Mouse (Mus musculus): ENCODE measurements around the gene Srsf5. TPM values are rescaled to one million over a fixed set of nuclear protein-coding genes. Genes with fewer than 3 reads are reported as not detected.

Gene Srsf5
- polyA plus RNA-seq, 2 experiments: 162 to 281 TPM

- Histone ChIP-seq H3K9me3 (ENCODE audit: control insufficient read depth, low read length) (no peaks in the 10 kb centered on the region), H3K27ac (no peak overlapping the region; the same call in 1 of the 2 replicates), H3K27me3 (ENCODE audit: control insufficient read depth, insufficient read depth, low read length) (no peaks in the 10 kb centered on the region), H3K4me1 (replicated peaks; ENCODE audit: control insufficient read depth in 2 of 2, insufficient read depth in 2 of 2, low read length in 1 of 2) (peaks cover 0 to 8% of the 10 kb centered on the region in 2 experiments; a peak in 3 of 4 replicates), H3K9ac (replicated peaks) (no peak overlapping the region), H3K4me2 (ENCODE audit: low read depth) (no peak overlapping the region), H3K36me3 (replicated peaks; ENCODE audit: control insufficient read depth, insufficient read depth, low read depth) (no peaks in the 10 kb centered on the region), H3K4me3 (ENCODE audit: insufficient read depth in 1 of 2, low read depth in 2 of 2, low read length in 2 of 2) (no peak overlapping the region)
- TF ChIP-seq EP300 (IDR thresholded peaks at IDR 0.05; ENCODE audit: low read depth) (no peak), CTCF (IDR thresholded peaks at IDR 0.05; ENCODE audit: low read depth) (no peak)
- ATAC-seq (ENCODE audit: insufficient read depth) (peak; percentile 59; the same call in 1 of the 2 replicates), DNase-seq (ENCODE audit: low read depth in 3 of 3, low spot score in 3 of 3) (peak in 2 of 3 experiments; percentile 11 to 27)
- WGBS (ENCODE audit: insufficient replicate concordance): 55% methylated on average over 11 of the region's 11 CpGs
These were observed 30.8 kb downstream of the Srsf5 start for GRCm38 (mm10) chr12:80975939-80976671.

- peak; percentile 96 for TF ChIP-seq CTCF (IDR thresholded peaks at IDR 0.05; ENCODE audit: low read depth)
- no peak for TF ChIP-seq EP300 (IDR thresholded peaks at IDR 0.05; ENCODE audit: low read depth)
- H3K36me3 ChIP-seq (replicated peaks; ENCODE audit: control insufficient read depth, insufficient read depth, low read depth): no peaks in the 10 kb centered on the region
- no peaks in the 10 kb centered on the region for H3K4me1 ChIP-seq (replicated peaks; ENCODE audit: control insufficient read depth in 2 of 2, insufficient read depth in 2 of 2, low read length in 1 of 2)
- no peak overlapping the region for H3K4me2 ChIP-seq (ENCODE audit: low read depth)
- H3K27ac ChIP-seq: no peak overlapping the region
- H3K9ac ChIP-seq (replicated peaks): no peak overlapping the region
- ATAC-seq (ENCODE audit: insufficient read depth): no peak
- no peaks in the 10 kb centered on the region for H3K27me3 ChIP-seq (ENCODE audit: control insufficient read depth, insufficient read depth, low read length)
- WGBS (ENCODE audit: insufficient replicate concordance): 1% methylated on average over 7 of the region's 7 CpGs
- H3K4me3 ChIP-seq (ENCODE audit: insufficient read depth in 1 of 2, low read depth in 2 of 2, low read length in 2 of 2): no peak overlapping the region
- H3K9me3 ChIP-seq (ENCODE audit: control insufficient read depth, low read length): no peaks in the 10 kb centered on the region
- peak in 1 of 3 experiments; percentile 24 for DNase-seq (ENCODE audit: low read depth in 3 of 3, low spot score in 3 of 3)
These were observed 37.0 kb downstream of the Srsf5 start for GRCm38 (mm10) chr12:80982326-80982725.

GRCm38 (mm10) chr12:80983695-80984094, 38.4 kb downstream of the Srsf5 start:
- WGBS (ENCODE audit: insufficient replicate concordance): 53% methylated on average over 9 of the region's 9 CpGs
- ATAC-seq (ENCODE audit: insufficient read depth) (no peak), DNase-seq (ENCODE audit: low read depth in 3 of 3, low spot score in 3 of 3) (no peak)
- Histone ChIP-seq H3K36me3 (replicated peaks; ENCODE audit: control insufficient read depth, insufficient read depth, low read depth) (no peaks in the 10 kb centered on the region), H3K4me2 (ENCODE audit: low read depth) (no peak overlapping the region), H3K27ac (no peak overlapping the region), H3K9ac (replicated peaks) (no peak overlapping the region), H3K4me3 (ENCODE audit: insufficient read depth in 1 of 2, low read depth in 2 of 2, low read length in 2 of 2) (no peak overlapping the region), H3K9me3 (ENCODE audit: control insufficient read depth, low read length) (no peaks in the 10 kb centered on the region), H3K4me1 (replicated peaks; ENCODE audit: control insufficient read depth in 2 of 2, insufficient read depth in 2 of 2, low read length in 1 of 2) (no peaks in the 10 kb centered on the region), H3K27me3 (ENCODE audit: control insufficient read depth, insufficient read depth, low read length) (no peaks in the 10 kb centered on the region)
- no peak for TF ChIP-seq CTCF (IDR thresholded peaks at IDR 0.05; ENCODE audit: low read depth)
- TF ChIP-seq EP300 (IDR thresholded peaks at IDR 0.05; ENCODE audit: low read depth): no peak

GRCm38 (mm10) chr12:80986628-80987027, 41.3 kb downstream of the Srsf5 start:
- no peak for ATAC-seq (ENCODE audit: insufficient read depth)
- WGBS (ENCODE audit: insufficient replicate concordance): 48% methylated on average over 4 of the region's 4 CpGs
- DNase-seq (ENCODE audit: low read depth in 3 of 3, low spot score in 3 of 3): no peak
- H3K9ac ChIP-seq (replicated peaks): no peak overlapping the region
- no peaks in the 10 kb centered on the region for H3K27me3 ChIP-seq (ENCODE audit: control insufficient read depth, insufficient read depth, low read length)
- no peak overlapping the region for H3K27ac ChIP-seq
- TF ChIP-seq CTCF (IDR thresholded peaks at IDR 0.05; ENCODE audit: low read depth) (no peak; the same call in 1 of the 2 replicates), EP300 (IDR thresholded peaks at IDR 0.05; ENCODE audit: low read depth) (no peak)
- no peaks in the 10 kb centered on the region for H3K36me3 ChIP-seq (replicated peaks; ENCODE audit: control insufficient read depth, insufficient read depth, low read depth)
- H3K4me2 ChIP-seq (ENCODE audit: low read depth): no peak overlapping the region
- no peaks in the 10 kb centered on the region for H3K9me3 ChIP-seq (ENCODE audit: control insufficient read depth, low read length)
- H3K4me3 ChIP-seq (ENCODE audit: insufficient read depth in 1 of 2, low read depth in 2 of 2, low read length in 2 of 2): no peak overlapping the region
- H3K4me1 ChIP-seq (replicated peaks; ENCODE audit: control insufficient read depth in 2 of 2, insufficient read depth in 2 of 2, low read length in 1 of 2): no peaks in the 10 kb centered on the region

- no peaks in the 10 kb centered on the region for H3K36me3 ChIP-seq (replicated peaks; ENCODE audit: control insufficient read depth, insufficient read depth, low read depth)
- H3K9ac ChIP-seq (replicated peaks): no peak overlapping the region
- H3K27me3 ChIP-seq (ENCODE audit: control insufficient read depth, insufficient read depth, low read length): no peaks in the 10 kb centered on the region
- DNase-seq (ENCODE audit: low read depth in 3 of 3, low spot score in 3 of 3) (no peak), ATAC-seq (ENCODE audit: insufficient read depth) (no peak)
- WGBS (ENCODE audit: insufficient replicate concordance): 60% methylated on average over 3 of the region's 3 CpGs
- H3K4me3 ChIP-seq (ENCODE audit: insufficient read depth in 1 of 2, low read depth in 2 of 2, low read length in 2 of 2): no peak overlapping the region
- H3K4me2 ChIP-seq (ENCODE audit: low read depth): no peak overlapping the region
- TF ChIP-seq EP300 (IDR thresholded peaks at IDR 0.05; ENCODE audit: low read depth) (no peak), CTCF (IDR thresholded peaks at IDR 0.05; ENCODE audit: low read depth) (no peak)
- H3K27ac ChIP-seq: no peak overlapping the region
- H3K4me1 ChIP-seq (replicated peaks; ENCODE audit: control insufficient read depth in 2 of 2, insufficient read depth in 2 of 2, low read length in 1 of 2): no peaks in the 10 kb centered on the region
- no peaks in the 10 kb centered on the region for H3K9me3 ChIP-seq (ENCODE audit: control insufficient read depth, low read length)
These were observed 43.0 kb downstream of the Srsf5 start for GRCm38 (mm10) chr12:80988286-80988685.
